Mouse (Mus musculus): ENCODE measurements around the gene Cideb. TPM values are rescaled to one million over a fixed set of nuclear protein-coding genes. Genes with fewer than 3 reads are reported as not detected.

Cideb gene
- polyA plus RNA-seq (2015; fragmentation: Nextera tagmentation; extraction: Ambion mirVana): 0.25 TPM in 2 replicates

- peaks cover 29% of the 10 kb centered on the region for H3K4me1 ChIP-seq (replicated peaks)
- no peak within 1 kb of the TSS for H3K9ac ChIP-seq
- H3K4me2 ChIP-seq: 0 out of 2 replicates have a peak within 1 kb of the TSS, but pooled peaks have one; percentile 27
- peaks cover 30% of the 10 kb centered on the region for H3K27me3 ChIP-seq
- H3K27ac ChIP-seq: no peak within 1 kb of the TSS
- H3K9me3 ChIP-seq: no peaks in the 10 kb centered on the region
- ATAC-seq (ENCODE audit: low FRiP score): no peak
- peaks cover 35% of the 10 kb centered on the region for H3K36me3 ChIP-seq
- 30% methylated on average over 8 of the region's 8 CpGs for WGBS
- no peak within 1 kb of the TSS for H3K4me3 ChIP-seq
Observed at GRCm38 (mm10) chr14:55758363-55758784, at the start of gene Cideb. Cideb (minus strand) TSS chr14:55758458.

- no peaks in the 10 kb centered on the region for H3K4me1 ChIP-seq (replicated peaks)
- H3K9ac ChIP-seq: no peak overlapping the region
- no peaks in the 10 kb centered on the region for H3K9me3 ChIP-seq
- H3K4me2 ChIP-seq: no peak overlapping the region
- 86% methylated on average over 15 of the region's 15 CpGs for WGBS
- H3K4me3 ChIP-seq: no peak overlapping the region
- no peak for ATAC-seq (ENCODE audit: low FRiP score)
- H3K27ac ChIP-seq: no peak overlapping the region
- no peaks in the 10 kb centered on the region for H3K36me3 ChIP-seq
- peaks cover 7% of the 10 kb centered on the region; the same call in 1 of the 2 replicates for H3K27me3 ChIP-seq
Observed at GRCm38 (mm10) chr14:55795380-55796163, 37.3 kb upstream of the Cideb start.

GRCm38 (mm10) chr14:55793946-55794345 lies 35.7 kb upstream of the Cideb start:
- Histone ChIP-seq H3K9ac (no peak overlapping the region), H3K27ac (no peak overlapping the region), H3K36me3 (no peaks in the 10 kb centered on the region), H3K27me3 (peaks cover 24% of the 10 kb centered on the region), H3K4me2 (no peak overlapping the region), H3K4me1 (replicated peaks) (no peaks in the 10 kb centered on the region), H3K4me3 (no peak overlapping the region), H3K9me3 (no peaks in the 10 kb centered on the region)
- WGBS: 73% methylated on average over 2 of the region's 2 CpGs
- ATAC-seq (ENCODE audit: low FRiP score): no peak

- ATAC-seq (ENCODE audit: low FRiP score): no peak
- H3K9me3 ChIP-seq: no peaks in the 10 kb centered on the region
- 69% methylated on average over 2 of the region's 2 CpGs for WGBS
- no peak overlapping the region for H3K9ac ChIP-seq
- H3K4me2 ChIP-seq: no peak overlapping the region
- no peak overlapping the region for H3K4me3 ChIP-seq
- H3K27me3 ChIP-seq: peaks cover 29% of the 10 kb centered on the region
- H3K36me3 ChIP-seq: no peaks in the 10 kb centered on the region
- H3K4me1 ChIP-seq (replicated peaks): peaks cover 3% of the 10 kb centered on the region; the same call in 1 of the 2 replicates
- no peak overlapping the region for H3K27ac ChIP-seq
Observed at GRCm38 (mm10) chr14:55793461-55793860, 35.2 kb upstream of the Cideb start.

GRCm38 (mm10) chr14:55788256-55789050 lies 30.2 kb upstream of the Cideb start, which contains the start of gene Ripk3:
Ripk3 (minus strand) TSS chr14:55788865.
- Histone ChIP-seq H3K4me3 (peak within 1 kb of the TSS; percentile 30), H3K27ac (no peak within 1 kb of the TSS), H3K4me2 (peak within 1 kb of the TSS; percentile 46), H3K27me3 (peaks cover 79% of the 10 kb centered on the region), H3K4me1 (replicated peaks) (peaks cover 13% of the 10 kb centered on the region), H3K36me3 (no peaks in the 10 kb centered on the region), H3K9ac (0 out of 2 replicates have a peak within 1 kb of the TSS, but pooled peaks have one; percentile 29), H3K9me3 (no peaks in the 10 kb centered on the region)
- WGBS: 5% methylated on average over 40 of the region's 40 CpGs
- ATAC-seq (ENCODE audit: low FRiP score): no peak

- Histone ChIP-seq H3K4me3 (no peak overlapping the region), H3K4me1 (replicated peaks) (peaks cover 20% of the 10 kb centered on the region), H3K27me3 (peaks cover 86% of the 10 kb centered on the region), H3K9me3 (no peaks in the 10 kb centered on the region), H3K36me3 (no peaks in the 10 kb centered on the region), H3K9ac (no peak overlapping the region), H3K4me2 (peak overlapping the region; percentile 46), H3K27ac (no peak overlapping the region)
- no peak for ATAC-seq (ENCODE audit: low FRiP score)
- WGBS: 34% methylated on average over 11 of the region's 11 CpGs
Observed at GRCm38 (mm10) chr14:55787731-55788130, 29.5 kb upstream of the Cideb start.

- Histone ChIP-seq H3K9me3 (no peaks in the 10 kb centered on the region), H3K4me1 (replicated peaks) (peaks cover 26% of the 10 kb centered on the region), H3K4me2 (no peak overlapping the region), H3K4me3 (no peak overlapping the region), H3K27me3 (peaks cover 97% of the 10 kb centered on the region), H3K36me3 (no peaks in the 10 kb centered on the region), H3K27ac (no peak overlapping the region), H3K9ac (no peak overlapping the region)
- no peak for ATAC-seq (ENCODE audit: low FRiP score)
- WGBS: 21% methylated on average over 6 of the region's 6 CpGs
Observed at GRCm38 (mm10) chr14:55785195-55785594, 26.9 kb upstream of the Cideb start.

GRCm38 (mm10) chr14:55783958-55784235 lies 25.6 kb upstream of the Cideb start, which contains the start of gene Adcy4:
Adcy4 (minus strand) TSS chr14:55784095.
- Histone ChIP-seq H3K4me3 (peak within 1 kb of the TSS; percentile 31), H3K4me2 (peak within 1 kb of the TSS; percentile 49), H3K9ac (peak within 1 kb of the TSS; percentile 46), H3K27ac (peak within 1 kb of the TSS; percentile 30; the same call in 1 of the 2 replicates), H3K9me3 (no peaks in the 10 kb centered on the region), H3K27me3 (peaks cover 92% of the 10 kb centered on the region), H3K36me3 (no peaks in the 10 kb centered on the region), H3K4me1 (replicated peaks) (peaks cover 26% of the 10 kb centered on the region)
- 2% methylated on average over 13 of the region's 13 CpGs for WGBS
- no peak for ATAC-seq (ENCODE audit: low FRiP score)

- H3K4me2 ChIP-seq: peak overlapping the region; percentile 49
- 1% methylated on average over 31 of the region's 31 CpGs for WGBS
Observed at GRCm38 (mm10) chr14:55783171-55783957, 25.1 kb upstream of the Cideb start.

GRCm38 (mm10) chr14:55782361-55782960 lies 24.2 kb upstream of the Cideb start:
- Histone ChIP-seq H3K4me2 (peak overlapping the region; percentile 49), H3K9ac (no peak overlapping the region), H3K36me3 (no peaks in the 10 kb centered on the region), H3K27ac (no peak overlapping the region), H3K4me1 (replicated peaks) (peaks cover 17% of the 10 kb centered on the region), H3K27me3 (peaks cover 79% of the 10 kb centered on the region), H3K4me3 (peak overlapping the region; percentile 11; the same call in 1 of the 2 replicates), H3K9me3 (no peaks in the 10 kb centered on the region)
- WGBS: 53% methylated on average over 9 of the region's 9 CpGs
- no peak for ATAC-seq (ENCODE audit: low FRiP score)

More at GRCm38 (mm10) chr14:55783171-55783957, 25.1 kb upstream of the Cideb start:
- H3K9ac ChIP-seq: peak overlapping the region; percentile 46
- H3K36me3 ChIP-seq: no peaks in the 10 kb centered on the region
- H3K4me1 ChIP-seq (replicated peaks): peaks cover 22% of the 10 kb centered on the region
- ATAC-seq (ENCODE audit: low FRiP score): no peak
- peak overlapping the region; percentile 31 for H3K4me3 ChIP-seq
- H3K27ac ChIP-seq: peak overlapping the region; percentile 30; the same call in 1 of the 2 replicates
- H3K9me3 ChIP-seq: no peaks in the 10 kb centered on the region
- peaks cover 88% of the 10 kb centered on the region for H3K27me3 ChIP-seq

GRCm38 (mm10) chr14:55781310-55781709 lies 23.1 kb upstream of the Cideb start:
- 14% methylated on average over 14 of the region's 14 CpGs for WGBS
- H3K4me1 ChIP-seq (replicated peaks): peaks cover 17% of the 10 kb centered on the region
- ATAC-seq (ENCODE audit: low FRiP score): peak; percentile 87
- H3K27ac ChIP-seq: no peak overlapping the region
- H3K27me3 ChIP-seq: peaks cover 68% of the 10 kb centered on the region
- H3K36me3 ChIP-seq: no peaks in the 10 kb centered on the region
- H3K9ac ChIP-seq: peak overlapping the region; percentile 46; the same call in 1 of the 2 replicates
- peak overlapping the region; percentile 48 for H3K4me2 ChIP-seq
- H3K4me3 ChIP-seq: peak overlapping the region; percentile 21; the same call in 1 of the 2 replicates
- no peaks in the 10 kb centered on the region for H3K9me3 ChIP-seq

All from hindbrain, embryonic 13.5 days (tissue).